Mouse (Mus musculus) thymus, postnatal 0 days (tissue): ENCODE data around the gene Zfp142. TPM values are rescaled to one million over a fixed set of nuclear protein-coding genes. Genes with fewer than 3 reads are reported as not detected.

Experiments
- DNase-seq: peaks from one replicate; pipeline ENCODE4 v3.0.0-alpha.2; 2015; ENCODE audit warnings: low spot score
- microRNA-seq: library from miRNA; unstranded; fragments of <30 nt; microRNA quantifications from one replicate; pipeline ENCODE4, GENCODE M21; 2016; ENCODE audit warnings: borderline number of aligned reads
- polyA plus RNA-seq: library from polyadenylated mRNA; unstranded; fragments of >200 nt; fragmentation: Nextera tagmentation; extraction: Ambion mirVana; gene quantifications from 2 replicates; pipeline ENCODE4 v1.2.1, GENCODE M21; 2015

Gene Zfp142
- polyA plus RNA-seq, 1 experiment from 2014 or later = 4.7 TPM

GRCm38 (mm10) chr1:74519875-74520274 is 68.2 kb downstream of the Zfp142 start:
- no peak for DNase-seq

Small RNA genes within 50 kb of the gene (microRNA-seq; reads per million reads assigned to microRNA genes)
- not detected for gene Gm25035

Other genes with a start within 250 kb of the Zfp142 start
- 0.20 and 0.33 TPM in 2 replicates for gene Catip, start 226.1 kb downstream of the Zfp142 start, polyA plus RNA-seq
- 5.6 and 6.1 TPM in 2 replicates for gene Slc11a1, start 213.1 kb downstream of the Zfp142 start, polyA plus RNA-seq
- gene Ctdsp1, start 196.7 kb downstream of the Zfp142 start, polyA plus RNA-seq = 55.5 and 56.1 TPM in 2 replicates
- 0.29 and 0.30 TPM in 2 replicates for gene Vil1, start 178.9 kb downstream of the Zfp142 start, polyA plus RNA-seq
- 63.2 and 66.6 TPM in 2 replicates for gene Cnot9, start 82.2 kb downstream of the Zfp142 start, polyA plus RNA-seq
- gene Plcd4, start 45.4 kb downstream of the Zfp142 start, polyA plus RNA-seq = 0.53 and 1.1 TPM in 2 replicates
- gene Usp37, start 44.0 kb downstream of the Zfp142 start, polyA plus RNA-seq = 20.8 and 21.9 TPM in 2 replicates
- gene Bcs1l, start within 50 bp of the Zfp142 start, polyA plus RNA-seq = 14.0 and 14.2 TPM in 2 replicates
- gene Rnf25, start 13.2 kb upstream of the Zfp142 start, polyA plus RNA-seq = 27.7 and 29.7 TPM in 2 replicates
- 1.3 and 2.0 TPM in 2 replicates for gene Stk36, start 13.2 kb upstream of the Zfp142 start, polyA plus RNA-seq
- gene Ttll4, start 73.5 kb upstream of the Zfp142 start, polyA plus RNA-seq = 8.9 and 10.0 TPM in 2 replicates
- 4.0 and 5.1 TPM in 2 replicates for gene Cyp27a1, start 125.3 kb upstream of the Zfp142 start, polyA plus RNA-seq
- gene Prkag3, start 161.0 kb upstream of the Zfp142 start, polyA plus RNA-seq = 0.16 TPM in 1 of 2 replicates, not detected in the other
- 1.6 and 2.6 TPM in 2 replicates for gene Wnt6, start 183.6 kb upstream of the Zfp142 start, polyA plus RNA-seq
- 1.6 and 1.9 TPM in 2 replicates for gene Wnt10a, start 203.3 kb upstream of the Zfp142 start, polyA plus RNA-seq